Mouse (Mus musculus): ENCODE measurements at regions not wholly inside any gene's neighbourhood (a gene's known extent, or its start where the extent isn't known, plus 50 kb on each side); places are given as distances from the start of the nearest gene placed in this dataset.

- TF ChIP-seq POLR2A (IDR thresholded peaks at IDR 0.05; ENCODE audit: insufficient read depth, low read depth, low read length) (no peak), CTCF (IDR thresholded peaks at IDR 0.05; ENCODE audit: insufficient read depth, low read depth, low read length) (no peak)
Measured at GRCm38 (mm10) chr3:54466097-54466496, 105.2 kb downstream of the Postn start.
